Mouse (Mus musculus) kidney, postnatal 14 days (tissue): ENCODE measurements around the gene Mast4.

Experiments
- DNase-seq: peaks from one replicate; pipeline ENCODE4 v3.0.0; 2022; ENCODE audit warnings: mixed read lengths

Gene Mast4

GRCm38 (mm10) chr13:103037466-103037865, 296.8 kb downstream of the Mast4 start:
- DNase-seq = peak; percentile 36

GRCm38 (mm10) chr13:103029377-103029776, 304.9 kb downstream of the Mast4 start:
- DNase-seq = no peak

GRCm38 (mm10) chr13:103027456-103028078, 306.7 kb downstream of the Mast4 start:
- DNase-seq = no peak

GRCm38 (mm10) chr13:103025461-103025860, 308.8 kb downstream of the Mast4 start:
- no peak for DNase-seq

- no peak for DNase-seq
Measured at GRCm38 (mm10) chr13:103018481-103018880, 315.8 kb downstream of the Mast4 start.

GRCm38 (mm10) chr13:103017661-103018060, 316.6 kb downstream of the Mast4 start:
- peak; percentile 19 for DNase-seq

GRCm38 (mm10) chr13:103015131-103015750, 319.1 kb downstream of the Mast4 start:
- DNase-seq = no peak

GRCm38 (mm10) chr13:103014631-103015030, 319.7 kb downstream of the Mast4 start:
- peak; percentile 30 for DNase-seq

- no peak for DNase-seq
Measured at GRCm38 (mm10) chr13:103014222-103014621, 320.1 kb downstream of the Mast4 start.

- no peak for DNase-seq
Measured at GRCm38 (mm10) chr13:103005227-103005626, 329.1 kb downstream of the Mast4 start.

GRCm38 (mm10) chr13:103001831-103002230, 332.5 kb downstream of the Mast4 start:
- no peak for DNase-seq

- DNase-seq = no peak
Measured at GRCm38 (mm10) chr13:103000891-103001290, 333.4 kb downstream of the Mast4 start.

GRCm38 (mm10) chr13:102994098-102994497, 340.2 kb downstream of the Mast4 start:
- no peak for DNase-seq

- DNase-seq = no peak
Measured at GRCm38 (mm10) chr13:102992680-102993423, 341.4 kb downstream of the Mast4 start.

- DNase-seq = peak; percentile 14
Measured at GRCm38 (mm10) chr13:102991928-102992327, 342.4 kb downstream of the Mast4 start.

GRCm38 (mm10) chr13:102991196-102991595, 343.1 kb downstream of the Mast4 start:
- DNase-seq = no peak

GRCm38 (mm10) chr13:102990085-102990484, 344.2 kb downstream of the Mast4 start:
- DNase-seq = no peak

GRCm38 (mm10) chr13:102989616-102990015, 344.7 kb downstream of the Mast4 start:
- peak; percentile 9 for DNase-seq

- no peak for DNase-seq
Measured at GRCm38 (mm10) chr13:102988976-102989375, 345.3 kb downstream of the Mast4 start.

- DNase-seq = no peak
Measured at GRCm38 (mm10) chr13:102988251-102988895, 345.9 kb downstream of the Mast4 start.

GRCm38 (mm10) chr13:102984550-102984949, 349.7 kb downstream of the Mast4 start:
- no peak for DNase-seq

- DNase-seq = no peak
Measured at GRCm38 (mm10) chr13:102973853-102974252, 360.4 kb downstream of the Mast4 start.

- no peak for DNase-seq
Measured at GRCm38 (mm10) chr13:102963471-102963870, 370.8 kb downstream of the Mast4 start.
